15 mouse cellular contexts compared by ENCODE assay signal in genomic region chr16:30113800-30114199, GRCm38 (mm10). TPM values are rescaled to one million over a fixed set of nuclear protein-coding genes. Genes with fewer than 3 reads are reported as not detected.
DNase-seq lines count a peak whose midpoint lies in the region; ATAC-seq and TF ChIP-seq lines count a peak whose summit lies in the region.
"Had no signal": no experiment of that assay in that cellular context is flagged by ENCODE, and none has a peak within 500 bp of the region (broad histone marks: within the 10 kb centered on the region; RNA-seq: fewer than 3 reads in every experiment).

No protein-coding gene starts in this region.

- H3K9me3 ChIP-seq in intestine, embryonic 16.5 days (ENCODE audit: control insufficient read depth, low read length): peaks cover 5% of the 10 kb centered on the region; the same call in 1 of the 2 replicates
- H3K9me3 ChIP-seq in liver, embryonic 14.5 days (ENCODE audit: control insufficient read depth, low read length): no peaks in the 10 kb centered on the region
- H3K9me3 ChIP-seq in stomach, embryonic 14.5 days (ENCODE audit: control insufficient read depth, low read depth, low read length): peaks cover 13% of the 10 kb centered on the region; the same call in 1 of the 2 replicates
- H3K9me3 ChIP-seq in hindbrain, embryonic 13.5 days: peaks cover 16% of the 10 kb centered on the region
- H3K9me3 ChIP-seq in midbrain, embryonic 13.5 days: peaks cover 12% of the 10 kb centered on the region; the same call in 1 of the 2 replicates
- H3K9me3 ChIP-seq: forebrain, embryonic 15.5 days had no signal

- no peak overlapping the region for H3K4me3 ChIP-seq in liver, adult 2 months (ENCODE audit: insufficient read depth, low read depth, low read length)
- H3K4me3 ChIP-seq in intestine, embryonic 16.5 days (ENCODE audit: low read length): no peak overlapping the region
- no peak overlapping the region for H3K4me3 ChIP-seq in liver, embryonic 14.5 days (ENCODE audit: insufficient read depth in 1 of 2, low read depth in 2 of 2, low read length in 2 of 2)
- no peak overlapping the region for H3K4me3 ChIP-seq in stomach, embryonic 14.5 days (ENCODE audit: low read depth, low read length)
- no peak overlapping the region for H3K4me3 ChIP-seq in hindbrain, embryonic 13.5 days
- no peak overlapping the region for H3K4me3 ChIP-seq in midbrain, embryonic 13.5 days (replicated peaks)
- H3K4me3 ChIP-seq: forebrain, embryonic 15.5 days; limb, embryonic 15.5 days had no signal

- no peaks in the 10 kb centered on the region for H3K79me2 ChIP-seq in liver, adult 2 months (ENCODE audit: control insufficient read depth, insufficient read depth, low read length)

- no peaks in the 10 kb centered on the region for H3K27me3 ChIP-seq in liver, adult 2 months (ENCODE audit: control insufficient read depth, insufficient read depth, low read length)
- no peaks in the 10 kb centered on the region for H3K27me3 ChIP-seq in intestine, embryonic 16.5 days (replicated peaks; ENCODE audit: control insufficient read depth, insufficient read depth, low read length)
- no peaks in the 10 kb centered on the region for H3K27me3 ChIP-seq in liver, embryonic 14.5 days (ENCODE audit: control insufficient read depth, insufficient read depth, low read length)
- H3K27me3 ChIP-seq in stomach, embryonic 14.5 days (ENCODE audit: control insufficient read depth, insufficient read depth, low read length): no peaks in the 10 kb centered on the region
- peaks cover 77% of the 10 kb centered on the region for H3K27me3 ChIP-seq in hindbrain, embryonic 13.5 days
- peaks cover 59% of the 10 kb centered on the region for H3K27me3 ChIP-seq in midbrain, embryonic 13.5 days
- H3K27me3 ChIP-seq: limb, embryonic 15.5 days had no signal

- TF ChIP-seq POLR2A in liver, adult 2 months (IDR thresholded peaks at IDR 0.05; ENCODE audit: extremely low read depth, insufficient read depth, low read length): no peak

- WGBS in liver, adult 2 months: 27% methylated on average over 8 of the region's 8 CpGs
- WGBS in intestine, embryonic 16.5 days: 50% methylated on average over 8 of the region's 8 CpGs
- WGBS in liver, embryonic 14.5 days (ENCODE audit: insufficient replicate concordance): 58% methylated on average over 8 of the region's 8 CpGs
- WGBS in stomach, embryonic 14.5 days: 55% methylated on average over 8 of the region's 8 CpGs
- 85% methylated on average over 8 of the region's 8 CpGs for WGBS in hindbrain, embryonic 13.5 days
- 81% methylated on average over 8 of the region's 8 CpGs for WGBS in midbrain, embryonic 13.5 days

- no peak overlapping the region for H3K4me2 ChIP-seq in intestine, embryonic 16.5 days (ENCODE audit: low read depth, low read length)
- H3K4me2 ChIP-seq in liver, embryonic 14.5 days (ENCODE audit: low read depth): peak overlapping the region; percentile 18; the same call in 1 of the 2 replicates
- no peak overlapping the region for H3K4me2 ChIP-seq in stomach, embryonic 14.5 days (replicated peaks; ENCODE audit: low read depth, low read length)
- no peak overlapping the region for H3K4me2 ChIP-seq in hindbrain, embryonic 13.5 days
- H3K4me2 ChIP-seq in midbrain, embryonic 13.5 days (replicated peaks): no peak overlapping the region
- H3K4me2 ChIP-seq: forebrain, embryonic 15.5 days; limb, embryonic 15.5 days had no signal

- no peak overlapping the region for H3K9ac ChIP-seq in liver, adult 2 months (ENCODE audit: low read depth, low read length)
- no peak overlapping the region for H3K9ac ChIP-seq in intestine, embryonic 16.5 days (ENCODE audit: low read depth, low read length)
- no peak overlapping the region for H3K9ac ChIP-seq in liver, embryonic 14.5 days (replicated peaks)
- H3K9ac ChIP-seq in stomach, embryonic 14.5 days (replicated peaks; ENCODE audit: low read depth, low read length): no peak overlapping the region
- no peak overlapping the region for H3K9ac ChIP-seq in hindbrain, embryonic 13.5 days
- no peak overlapping the region for H3K9ac ChIP-seq in midbrain, embryonic 13.5 days (replicated peaks)
- H3K9ac ChIP-seq: forebrain, embryonic 15.5 days; limb, embryonic 15.5 days had no signal

- peaks cover 13% of the 10 kb centered on the region for H3K4me1 ChIP-seq in liver, adult 2 months (ENCODE audit: control insufficient read depth, insufficient read depth, low read length)
- H3K4me1 ChIP-seq in intestine, embryonic 16.5 days (ENCODE audit: control insufficient read depth, insufficient read depth, low read length): 0 out of 2 replicates have a peak, but pooled peaks cover 9% of the 10 kb centered on the region
- H3K4me1 ChIP-seq in liver, embryonic 14.5 days (replicated peaks; ENCODE audit: control insufficient read depth in 2 of 2, insufficient read depth in 2 of 2, low read length in 1 of 2): peaks cover 2 to 21% of the 10 kb centered on the region in 2 experiments; a peak in 2 of 4 replicates
- H3K4me1 ChIP-seq in stomach, embryonic 14.5 days (ENCODE audit: control insufficient read depth, insufficient read depth, low read length): peaks cover 9% of the 10 kb centered on the region
- H3K4me1 ChIP-seq in hindbrain, embryonic 13.5 days (replicated peaks): no peaks in the 10 kb centered on the region
- no peaks in the 10 kb centered on the region for H3K4me1 ChIP-seq in midbrain, embryonic 13.5 days (replicated peaks)
- H3K4me1 ChIP-seq: forebrain, embryonic 15.5 days had no signal

- no peak for TF ChIP-seq EP300 in liver, embryonic 14.5 days (IDR thresholded peaks at IDR 0.05; ENCODE audit: low read depth)

- peak; percentile 85 for DNase-seq in liver, adult 2 months (ENCODE audit: extremely low read depth, low read depth, low spot score)
- DNase-seq in liver: no peak
- peak in 2 of 3 experiments; percentile 9 to 13 for DNase-seq in liver, embryonic 14.5 days (ENCODE audit: low read depth in 3 of 3, low spot score in 3 of 3)
- DNase-seq in frontal cortex, postnatal 25 days (ENCODE audit: low spot score in 2 of 2): no peak
- DNase-seq: adrenal gland, adult 2 months; cerebellum, adult 8-10 months; right cerebral cortex, postnatal 4 days; thymus, postnatal 36 days had no signal

- peak; percentile 21; the same call in 1 of the 2 replicates for ATAC-seq in intestine, embryonic 16.5 days
- peak; percentile 70 for ATAC-seq in liver, embryonic 14.5 days (ENCODE audit: insufficient read depth)
- ATAC-seq in stomach, embryonic 14.5 days (ENCODE audit: insufficient number of reproducible peaks, insufficient read depth, low FRiP score, low read depth): 0 out of 2 replicates have a peak, but pooled peaks have one; percentile 7
- no peak for ATAC-seq in hindbrain, embryonic 13.5 days (ENCODE audit: low FRiP score)
- ATAC-seq in midbrain, embryonic 13.5 days: no peak
- ATAC-seq: forebrain, embryonic 15.5 days; hindbrain, postnatal 0 days had no signal

- no peaks in the 10 kb centered on the region for H3K36me3 ChIP-seq in liver, adult 2 months (ENCODE audit: control insufficient read depth, insufficient read depth, low read length)
- H3K36me3 ChIP-seq in intestine, embryonic 16.5 days (ENCODE audit: control insufficient read depth, insufficient read depth, low read length): no peaks in the 10 kb centered on the region
- H3K36me3 ChIP-seq in liver, embryonic 14.5 days (replicated peaks; ENCODE audit: control insufficient read depth, insufficient read depth, low read depth): no peaks in the 10 kb centered on the region
- no peaks in the 10 kb centered on the region for H3K36me3 ChIP-seq in stomach, embryonic 14.5 days (ENCODE audit: control insufficient read depth, insufficient read depth, low read length)
- no peaks in the 10 kb centered on the region for H3K36me3 ChIP-seq in hindbrain, embryonic 13.5 days
- H3K36me3 ChIP-seq in midbrain, embryonic 13.5 days: no peaks in the 10 kb centered on the region
- H3K36me3 ChIP-seq: forebrain, embryonic 15.5 days; limb, embryonic 15.5 days had no signal

- no peak overlapping the region for H3K27ac ChIP-seq in liver, adult 2 months (replicated peaks; ENCODE audit: insufficient read depth, low read depth, low read length)
- H3K27ac ChIP-seq in intestine, embryonic 16.5 days (ENCODE audit: low read length): no peak overlapping the region
- H3K27ac ChIP-seq in liver, embryonic 14.5 days: peak overlapping the region; percentile 14; the same call in 1 of the 2 replicates
- H3K27ac ChIP-seq in stomach, embryonic 14.5 days (ENCODE audit: low read length): peak overlapping the region; percentile 87
- no peak overlapping the region for H3K27ac ChIP-seq in hindbrain, embryonic 13.5 days
- H3K27ac ChIP-seq in midbrain, embryonic 13.5 days: no peak overlapping the region
- H3K27ac ChIP-seq: forebrain, embryonic 15.5 days; hindbrain, postnatal 0 days; limb, embryonic 15.5 days had no signal

- no peak for TF ChIP-seq CTCF in liver, adult 2 months (IDR thresholded peaks at IDR 0.05; ENCODE audit: low read depth, low read length)
- TF ChIP-seq CTCF in liver, embryonic 14.5 days (IDR thresholded peaks at IDR 0.05; ENCODE audit: low read depth): no peak

RNA-seq across cellular contexts. Expression of gene Hes1, which starts 49.6 kb away (rescaled TPM):
- 2.8 and 5.8 TPM in 2 replicates for total RNA-seq in liver, adult 2 months (2014; rRNA removed)
- polyA plus RNA-seq in liver, adult 2 months (2012; rRNA removed): 26.9 and 28.5 TPM in 2 replicates
- 25.9 and 36.1 TPM in 2 replicates for polyA plus RNA-seq in intestine, embryonic 16.5 days (2015; fragmentation: Nextera tagmentation; extraction: Ambion mirVana)
- 5.3 and 9.2 TPM in 2 replicates for polyA plus RNA-seq in liver, embryonic 14.5 days (2012; rRNA removed)
- polyA plus RNA-seq in liver, embryonic 14.5 days (2014; fragmentation: Nextera tagmentation; extraction: Ambion mirVana): 5.1 and 5.6 TPM in 2 replicates
- 74.1 and 75.8 TPM in 2 replicates for polyA plus RNA-seq in stomach, embryonic 14.5 days (2014; fragmentation: Nextera tagmentation; extraction: Ambion mirVana)
- 14.6 and 19.1 TPM in 2 replicates for polyA plus RNA-seq in hindbrain, embryonic 13.5 days (2015; fragmentation: Nextera tagmentation; extraction: Ambion mirVana)
- polyA plus RNA-seq in midbrain, embryonic 13.5 days (2015; fragmentation: Nextera tagmentation; extraction: Ambion mirVana): 14.1 and 19.7 TPM in 2 replicates

Comparison
In these comparisons a context has a peak if more than half of its experiments do, and no peak if none do; other contexts are left out.
1. DNase-seq: peak in liver, adult 2 months (single experiment) and liver, embryonic 14.5 days (2 of 3); none in liver (single experiment) and frontal cortex, postnatal 25 days (0 of 2).
2. H3K27ac ChIP-seq: peak in liver, embryonic 14.5 days (single experiment) and stomach, embryonic 14.5 days (single experiment); none in liver, adult 2 months (single experiment), intestine, embryonic 16.5 days (single experiment), hindbrain, embryonic 13.5 days (single experiment) and midbrain, embryonic 13.5 days (single experiment).
3. ATAC-seq: peak in intestine, embryonic 16.5 days (single experiment), liver, embryonic 14.5 days (single experiment) and stomach, embryonic 14.5 days (single experiment); none in hindbrain, embryonic 13.5 days (single experiment) and midbrain, embryonic 13.5 days (single experiment).